Mouse (Mus musculus) liver, embryonic 14.5 days (tissue): ENCODE data around the gene Snrpd3.
"Not testable (repeated sequence)": the region's sequence is repeated elsewhere in the genome, so short reads cannot be mapped to it uniquely, and the experiment has no call there.

Source experiments
- CTCF ChIP-seq: IDR thresholded peaks from 2 replicates; pipeline ENCODE4 v1.5.1; 2016; ENCODE audit warnings: antibody characterized with exemption, low read depth, control low read depth
- EP300 ChIP-seq: IDR thresholded peaks from 2 replicates; pipeline ENCODE4 v1.6.1; 2016; ENCODE audit warnings: antibody characterized with exemption, low read depth

DNA sequence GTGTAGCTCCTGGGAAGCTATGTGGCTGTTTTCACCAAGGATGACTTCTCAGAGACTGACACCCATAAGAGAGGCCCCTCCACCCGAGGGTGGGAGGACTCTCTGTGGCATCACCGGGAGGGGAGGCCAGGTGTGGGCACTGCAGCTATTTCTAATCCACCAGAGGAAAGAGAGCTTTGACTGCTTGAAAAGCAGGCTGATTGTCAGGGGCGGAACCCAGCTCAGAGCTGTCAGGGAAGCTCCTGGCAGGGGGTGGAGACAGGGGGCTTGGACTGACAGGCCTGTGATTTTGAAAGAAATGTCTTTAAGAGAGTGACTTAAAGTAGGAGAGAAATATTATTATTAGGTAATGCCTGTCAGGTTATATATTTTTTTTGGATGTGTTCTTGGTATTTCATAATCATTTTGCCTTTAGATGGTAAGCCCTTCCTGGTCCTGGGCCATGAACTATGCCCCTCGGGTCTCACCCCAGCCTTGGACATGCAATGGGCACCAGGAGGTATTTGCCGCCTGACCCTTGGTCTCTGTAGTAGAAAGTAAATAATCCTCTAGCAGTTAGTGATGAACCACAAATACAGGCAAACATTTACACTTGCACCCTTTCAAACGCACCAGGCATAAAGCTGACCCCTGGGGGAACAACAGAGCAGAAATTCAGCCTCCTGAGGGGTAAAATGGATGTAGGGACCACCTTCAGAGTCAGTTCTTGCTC, 42.1 kb upstream of the Snrpd3 start:
- TF ChIP-seq CTCF, EP300: not testable (repeated sequence)
